Mouse (Mus musculus) liver, adult 2 months (tissue): ENCODE data around the gene Cfap44. TPM values are rescaled to one million over a fixed set of nuclear protein-coding genes. Genes with fewer than 3 reads are reported as not detected.
"Not testable (repeated sequence)": the region's sequence is repeated elsewhere in the genome, so short reads cannot be mapped to it uniquely, and the experiment has no call there.

Experiments used
- DNase-seq: peaks from one replicate; pipeline ENCODE4 v3.0.0-alpha.2; 2011; ENCODE audit warnings: low read depth, low spot score; ENCODE audit errors: extremely low read depth
- H3K27ac ChIP-seq: fragments of 200-500 bp; replicated peaks from 2 replicates; pipeline ENCODE4 v1.5.1; 2012; ENCODE audit warnings: low read depth, mild to moderate bottlenecking, control low read depth, inconsistent platforms, low read length; ENCODE audit not compliant: insufficient read depth
- H3K27me3 ChIP-seq: fragments of 200-500 bp; 2 replicates; pipeline ENCODE4 v1.6.1; 2012; ENCODE audit warnings: mild to moderate bottlenecking, moderate library complexity, low read length, inconsistent platforms; ENCODE audit not compliant: control insufficient read depth, insufficient read depth
- H3K36me3 ChIP-seq: fragments of 200-500 bp; 2 replicates; pipeline ENCODE4 v1.6.1; 2012; ENCODE audit warnings: low read length, inconsistent platforms; ENCODE audit not compliant: control insufficient read depth, insufficient read depth
- H3K4me1 ChIP-seq: fragments of 200-500 bp; 2 replicates; pipeline ENCODE4 v1.6.1; 2011; ENCODE audit warnings: low read length; ENCODE audit not compliant: control insufficient read depth, insufficient read depth
- H3K4me3 ChIP-seq: fragments of 200-500 bp; 2 replicates; pipeline ENCODE4 v1.5.1; 2011; ENCODE audit warnings: low read depth, mild to moderate bottlenecking, control low read depth, low read length, moderate library complexity; ENCODE audit not compliant: insufficient read depth
- H3K79me2 ChIP-seq: fragments of 200-500 bp; 2 replicates; pipeline ENCODE4 v1.6.1; 2012; ENCODE audit warnings: inconsistent platforms, mild to moderate bottlenecking, low read length, moderate library complexity; ENCODE audit not compliant: control insufficient read depth, insufficient read depth
- H3K9ac ChIP-seq: fragments of 200-500 bp; 2 replicates; pipeline ENCODE4 v1.6.1; 2012; ENCODE audit warnings: low read depth, mild to moderate bottlenecking, control low read depth, inconsistent platforms, low read length
- CTCF ChIP-seq: fragments of 200-500 bp; IDR thresholded peaks from 2 replicates; pipeline ENCODE4 v1.5.1; 2011; ENCODE audit warnings: low read depth, low read length, control low read depth
- POLR2A ChIP-seq: fragments of 200-500 bp; IDR thresholded peaks from 2 replicates; pipeline ENCODE4 v1.6.1; 2011; ENCODE audit warnings: low read length, control low read depth; ENCODE audit not compliant: insufficient read depth; ENCODE audit errors: extremely low read depth
- WGBS: fragments of 180-500 bp; shearing (Covaris S2); methylation state at CpG from one replicate; pipeline ENCODE4 v1.1.7; 2018; 5-methylcytosine and 5-hydroxymethylcytosine counted together
- polyA plus RNA-seq: library from polyadenylated mRNA; depleted of rRNA; stranded (reverse); fragments of >200 nt; gene quantifications from 2 replicates; pipeline ENCODE4 v1.2.3, GENCODE M21; 2012
- total RNA-seq: library from RNA; depleted of rRNA; stranded (reverse); fragments of >200 nt; gene quantifications from 2 replicates; pipeline ENCODE4 v1.2.3, GENCODE M21; 2014

Gene Cfap44
- total and polyA plus RNA-seq, 2 experiments = not detected

- DNase-seq = no peak
- H3K27me3 ChIP-seq = no peaks in the 10 kb centered on the region
- 73% methylated on average over 4 of the region's 4 CpGs for WGBS
- no peak overlapping the region for H3K9ac ChIP-seq
- TF ChIP-seq CTCF (no peak), POLR2A (no peak)
- no peaks in the 10 kb centered on the region for H3K36me3 ChIP-seq
- H3K4me1 ChIP-seq = no peaks in the 10 kb centered on the region
- no peak overlapping the region for H3K27ac ChIP-seq
- H3K79me2 ChIP-seq = no peaks in the 10 kb centered on the region
- H3K4me3 ChIP-seq = no peak overlapping the region
Observed at GRCm38 (mm10) chr16:44435481-44435880, 40.9 kb downstream of the Cfap44 start.

DNA sequence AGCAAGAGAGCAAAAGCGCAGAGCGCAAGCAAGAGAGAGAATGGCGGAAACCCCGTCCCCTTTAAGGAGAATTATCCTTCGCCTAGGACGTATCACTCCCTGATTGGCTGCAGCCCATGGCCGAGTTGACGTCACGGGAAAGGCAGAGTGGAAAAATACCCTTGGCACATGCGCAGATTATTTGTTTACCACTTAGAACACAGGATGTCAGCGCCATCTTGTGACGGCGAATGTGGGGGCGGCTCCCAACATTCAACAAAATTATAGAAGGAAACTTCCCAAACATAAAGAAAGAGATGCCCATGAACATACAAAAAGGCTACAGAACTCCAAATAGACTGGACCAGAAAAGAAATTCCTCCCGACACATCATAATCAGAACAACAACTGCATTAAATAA, 47.3 kb downstream of the Cfap44 start:
- H3K79me2 ChIP-seq, H3K4me1 ChIP-seq, H3K27me3 ChIP-seq, H3K4me3 ChIP-seq, H3K27ac ChIP-seq, H3K9ac ChIP-seq, H3K36me3 ChIP-seq, DNase-seq: not testable (repeated sequence)
- WGBS = 94% methylated on average over 15 of the region's 15 CpGs

GRCm38 (mm10) chr16:44457858-44458257, 63.3 kb downstream of the Cfap44 start:
- Histone ChIP-seq H3K27ac (no peak overlapping the region), H3K79me2 (no peaks in the 10 kb centered on the region), H3K27me3 (no peaks in the 10 kb centered on the region), H3K9ac (no peak overlapping the region), H3K36me3 (no peaks in the 10 kb centered on the region), H3K4me3 (no peak overlapping the region), H3K4me1 (no peaks in the 10 kb centered on the region)
- no peak for DNase-seq
- no peak for TF ChIP-seq POLR2A
- no peak for TF ChIP-seq CTCF
- WGBS = 74% methylated on average over 2 of the region's 2 CpGs

DNA sequence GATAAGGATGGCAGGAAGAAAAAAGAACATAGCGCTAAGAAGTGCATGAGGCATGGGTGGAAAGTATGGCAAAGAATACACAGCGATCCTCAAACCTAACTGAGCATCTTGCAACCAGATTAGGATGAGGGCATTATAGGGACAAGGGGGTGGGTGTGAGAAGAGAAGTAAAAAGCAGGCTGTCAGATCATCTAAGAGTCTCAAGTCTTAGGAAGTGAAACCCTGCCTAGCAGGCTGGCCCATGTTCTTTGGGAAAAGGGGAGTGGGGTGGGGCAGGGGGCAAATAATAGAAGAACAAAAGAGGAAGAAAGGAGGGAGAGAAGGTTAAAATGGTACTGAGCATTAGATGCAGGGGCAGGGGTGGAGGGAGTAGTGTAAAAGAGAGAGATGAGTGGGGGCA, 64.2 kb downstream of the Cfap44 start:
- H3K79me2 ChIP-seq = no peaks in the 10 kb centered on the region
- WGBS = 95% methylated on average over 2 of the region's 2 CpGs

DNA sequence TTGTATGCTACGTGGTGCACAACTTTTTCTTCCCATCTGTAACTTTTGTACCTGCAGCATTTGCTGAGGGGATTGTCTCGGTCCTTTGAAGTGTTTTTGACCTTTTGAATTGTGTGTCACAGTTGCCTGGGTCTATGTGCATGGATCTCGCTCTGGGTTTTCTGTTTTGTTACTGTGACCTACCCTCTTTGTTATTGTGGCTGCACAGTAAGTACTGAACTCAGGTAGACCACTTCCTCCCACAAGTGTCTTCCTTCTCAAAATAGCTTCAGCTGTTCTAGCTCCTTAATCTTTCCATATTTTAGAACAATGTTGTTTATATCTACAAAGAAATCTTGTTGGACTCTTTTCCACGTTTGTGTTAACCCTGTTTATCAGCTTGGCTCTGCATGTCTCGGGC, 66.3 kb downstream of the Cfap44 start:
- TF ChIP-seq CTCF (no peak), POLR2A (no peak)
- no peak overlapping the region for H3K9ac ChIP-seq
- no peaks in the 10 kb centered on the region for H3K36me3 ChIP-seq
- no peaks in the 10 kb centered on the region for H3K79me2 ChIP-seq
- H3K4me1 ChIP-seq = no peaks in the 10 kb centered on the region
- no peak for DNase-seq
- 78% methylated on average over 5 of the region's 5 CpGs for WGBS
- H3K27me3 ChIP-seq = no peaks in the 10 kb centered on the region
- H3K27ac ChIP-seq = no peak overlapping the region
- H3K4me3 ChIP-seq = no peak overlapping the region

More for the DNA sequence above, 64.2 kb downstream of the Cfap44 start:
- Histone ChIP-seq H3K27ac (no peak overlapping the region), H3K4me3 (no peak overlapping the region), H3K27me3 (no peaks in the 10 kb centered on the region), H3K4me1 (no peaks in the 10 kb centered on the region), H3K36me3 (no peaks in the 10 kb centered on the region), H3K9ac (no peak overlapping the region)
- DNase-seq = no peak
- no peak for TF ChIP-seq CTCF
- TF ChIP-seq POLR2A = no peak

DNA sequence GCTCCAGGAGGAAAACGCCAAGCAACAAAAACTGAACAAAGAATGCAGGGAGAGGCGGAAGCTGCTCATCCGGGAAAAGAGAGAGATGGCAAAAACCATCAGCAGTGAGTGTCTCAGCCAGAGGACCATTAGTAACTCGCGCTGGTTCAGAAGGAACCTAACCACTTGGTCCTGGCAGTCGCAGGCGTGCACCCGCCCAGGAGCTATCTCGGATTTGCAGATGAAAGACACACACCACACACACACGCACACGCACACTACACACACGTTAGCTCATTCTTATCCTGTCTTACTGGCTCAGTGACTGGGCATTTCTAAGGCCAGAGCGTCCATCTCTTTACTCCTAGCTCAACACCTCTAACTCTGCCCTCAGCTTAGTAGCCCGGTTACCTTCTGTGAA, 80.7 kb downstream of the Cfap44 start:
- H3K27ac ChIP-seq = no peak overlapping the region
- H3K4me3 ChIP-seq = no peak overlapping the region
- no peak for TF ChIP-seq CTCF
- no peak for TF ChIP-seq POLR2A
- 90% methylated on average over 14 of the region's 14 CpGs for WGBS
- no peaks in the 10 kb centered on the region for H3K4me1 ChIP-seq
- H3K36me3 ChIP-seq = no peaks in the 10 kb centered on the region
- no peak overlapping the region for H3K9ac ChIP-seq
- H3K27me3 ChIP-seq = no peaks in the 10 kb centered on the region
- no peaks in the 10 kb centered on the region for H3K79me2 ChIP-seq
- no peak for DNase-seq
